Mouse (Mus musculus): ENCODE measurements at regions not wholly inside any gene's neighbourhood (a gene's known extent, or its start where the extent isn't known, plus 50 kb on each side); places are given as distances from the start of the nearest gene placed in this dataset.

- DNase-seq (ENCODE audit: low read depth, low spot score) = no peak
- no peaks in the 10 kb centered on the region for H3K27me3 ChIP-seq (ENCODE audit: control insufficient read depth in 1 of 2, insufficient read depth in 2 of 2, low read length in 2 of 2)
- peak overlapping the region; percentile 99 for H3K27ac ChIP-seq (ENCODE audit: control insufficient read depth, low read depth, low read length)
- peaks cover 29 to 55% of the 10 kb centered on the region in 2 experiments for H3K4me1 ChIP-seq (ENCODE audit: control insufficient read depth in 1 of 2, insufficient read depth in 2 of 2, low read length in 2 of 2)
- peaks cover 27% of the 10 kb centered on the region for H3K79me2 ChIP-seq (ENCODE audit: control insufficient read depth, insufficient read depth, low read length, poor library complexity)
- no peak for TF ChIP-seq NELFE (IDR thresholded peaks at IDR 0.05; ENCODE audit: low read depth, low read length)
- no peak for TF ChIP-seq TBP (IDR thresholded peaks at IDR 0.05; ENCODE audit: low read depth, low read length)
- no peak for TF ChIP-seq ETS1 (IDR thresholded peaks at IDR 0.05; ENCODE audit: low read depth, low read length)
- no peak for TF ChIP-seq ELF1 (IDR thresholded peaks at IDR 0.05; ENCODE audit: low read depth, low read length)
- TF ChIP-seq MAZ (IDR thresholded peaks at IDR 0.05; ENCODE audit: low read depth, low read length) = no peak
- no peak for TF ChIP-seq GATA1 (IDR thresholded peaks at IDR 0.05; ENCODE audit: low read depth, low read length)
- no peak for TF ChIP-seq EP300 (IDR thresholded peaks at IDR 0.05; ENCODE audit: low read depth in 1 of 2, low read length in 2 of 2)
- no peak for TF ChIP-seq POLR2A (IDR thresholded peaks at IDR 0.05; ENCODE audit: control insufficient read depth in 1 of 2, insufficient read depth in 1 of 2, low read depth in 1 of 2, low read length in 2 of 2, poor library complexity in 1 of 2)
- no peak for TF ChIP-seq E2F4 (IDR thresholded peaks at IDR 0.05; ENCODE audit: borderline replicate concordance, low read depth, low read length)
- no peak for TF ChIP-seq CTCF (IDR thresholded peaks at IDR 0.05 in 2 of 3, conservative IDR thresholded peaks at IDR 0.05 in 1 of 3; ENCODE audit: control insufficient read depth in 1 of 3, insufficient read depth in 1 of 3, low read depth in 2 of 3, low read length in 3 of 3, poor library complexity in 1 of 3, severe bottlenecking in 1 of 3)
- TF ChIP-seq MYB (IDR thresholded peaks at IDR 0.05; ENCODE audit: low read depth, low read length) = no peak
- no peak for TF ChIP-seq BHLHE40 (IDR thresholded peaks at IDR 0.05; ENCODE audit: borderline replicate concordance, low read depth, low read length)
- no peak for TF ChIP-seq ZKSCAN1 (IDR thresholded peaks at IDR 0.05; ENCODE audit: low read depth, low read length)
- no peak for TF ChIP-seq CHD2 (IDR thresholded peaks at IDR 0.05; ENCODE audit: low read length)
- TF ChIP-seq POLR2AphosphoS5 (IDR thresholded peaks at IDR 0.05; ENCODE audit: borderline replicate concordance, low read depth, low read length) = no peak
- no peak for TF ChIP-seq TAL1 (IDR thresholded peaks at IDR 0.05; ENCODE audit: low read length)
- no peak for TF ChIP-seq MXI1 (IDR thresholded peaks at IDR 0.05; ENCODE audit: low read depth, low read length)
- no peak for TF ChIP-seq SIN3A (IDR thresholded peaks at IDR 0.05; ENCODE audit: low read length)
- no peak for TF ChIP-seq MEF2A (IDR thresholded peaks at IDR 0.05; ENCODE audit: extremely low read depth, insufficient replicate concordance, low read depth, low read length, poor library complexity, severe bottlenecking)
- H3K36me3 ChIP-seq (ENCODE audit: control insufficient read depth in 1 of 2, insufficient read depth in 2 of 2, low read length in 2 of 2) = peaks cover 0 to 44% of the 10 kb centered on the region in 2 experiments; a peak in 2 of 4 replicates
- no peak overlapping the region for H3K4me3 ChIP-seq (ENCODE audit: control insufficient read depth in 1 of 2, insufficient read depth in 1 of 2, low read depth in 2 of 2, low read length in 2 of 2)
- H3K9ac ChIP-seq (ENCODE audit: control insufficient read depth, low read depth, low read length, poor library complexity, severe bottlenecking) = peak overlapping the region; percentile 88
- H3K9me3 ChIP-seq (replicated peaks; ENCODE audit: insufficient read depth, low read length) = no peaks in the 10 kb centered on the region
Observed at GRCm38 (mm10) chr14:25398745-25399144, 60.2 kb upstream of the Zmiz1 start.

- H3K79me2 ChIP-seq (ENCODE audit: control insufficient read depth, insufficient read depth, low read length, poor library complexity) = peaks cover 29% of the 10 kb centered on the region
- peaks cover 0 to 49% of the 10 kb centered on the region in 2 experiments; a peak in 2 of 4 replicates for H3K36me3 ChIP-seq (ENCODE audit: control insufficient read depth in 1 of 2, insufficient read depth in 2 of 2, low read length in 2 of 2)
- TF ChIP-seq CTCF (IDR thresholded peaks at IDR 0.05 in 2 of 3, conservative IDR thresholded peaks at IDR 0.05 in 1 of 3; ENCODE audit: control insufficient read depth in 1 of 3, insufficient read depth in 1 of 3, low read depth in 2 of 3, low read length in 3 of 3, poor library complexity in 1 of 3, severe bottlenecking in 1 of 3) = no peak
- TF ChIP-seq MYC (IDR thresholded peaks at IDR 0.05; ENCODE audit: low read depth, low read length) = no peak
- TF ChIP-seq MAZ (IDR thresholded peaks at IDR 0.05; ENCODE audit: low read depth, low read length) = peak; percentile 84
- TF ChIP-seq POLR2A (IDR thresholded peaks at IDR 0.05; ENCODE audit: control insufficient read depth in 1 of 2, insufficient read depth in 1 of 2, low read depth in 1 of 2, low read length in 2 of 2, poor library complexity in 1 of 2) = 0 out of 4 replicates have a peak, but pooled peaks of 1 of the 2 experiments have one; percentile 26
- 0 out of 2 replicates have a peak, but pooled peaks have one; percentile 22 for TF ChIP-seq HCFC1 (IDR thresholded peaks at IDR 0.05; ENCODE audit: low read depth, low read length)
- TF ChIP-seq MAFK (IDR thresholded peaks at IDR 0.05; ENCODE audit: borderline replicate concordance, low read depth, low read length) = no peak
- peak; percentile 33; the same call in 1 of the 2 replicates for TF ChIP-seq TCF12 (IDR thresholded peaks at IDR 0.05; ENCODE audit: low read depth, low read length)
- TF ChIP-seq GATA1 (IDR thresholded peaks at IDR 0.05; ENCODE audit: low read depth, low read length) = peak; percentile 60; the same call in 1 of the 2 replicates
- TF ChIP-seq ETS1 (IDR thresholded peaks at IDR 0.05; ENCODE audit: low read depth, low read length) = peak; percentile 56; the same call in 1 of the 2 replicates
- no peak for TF ChIP-seq ZMIZ1 (IDR thresholded peaks at IDR 0.05; ENCODE audit: low read depth, low read length)
- peak; percentile 13 to 50; a peak in 3 of 4 replicates for TF ChIP-seq EP300 (IDR thresholded peaks at IDR 0.05; ENCODE audit: low read depth in 1 of 2, low read length in 2 of 2)
- H3K9ac ChIP-seq (ENCODE audit: control insufficient read depth, low read depth, low read length, poor library complexity, severe bottlenecking) = peak overlapping the region; percentile 88
- peak; percentile 64 for DNase-seq (ENCODE audit: low read depth, low spot score)
- H3K4me3 ChIP-seq (ENCODE audit: control insufficient read depth in 1 of 2, insufficient read depth in 1 of 2, low read depth in 2 of 2, low read length in 2 of 2) = no peak overlapping the region
- H3K27ac ChIP-seq (ENCODE audit: control insufficient read depth, low read depth, low read length) = peak overlapping the region; percentile 99
- H3K27me3 ChIP-seq (ENCODE audit: control insufficient read depth in 1 of 2, insufficient read depth in 2 of 2, low read length in 2 of 2) = no peaks in the 10 kb centered on the region
- H3K9me3 ChIP-seq (replicated peaks; ENCODE audit: insufficient read depth, low read length) = no peaks in the 10 kb centered on the region
- H3K4me1 ChIP-seq (ENCODE audit: control insufficient read depth in 1 of 2, insufficient read depth in 2 of 2, low read length in 2 of 2) = peaks cover 29 to 60% of the 10 kb centered on the region in 2 experiments
Observed at GRCm38 (mm10) chr14:25399286-25399685, 59.7 kb upstream of the Zmiz1 start.
